Mouse (Mus musculus) Patski (cell line): ENCODE measurements around the gene Fam126a. TPM values are rescaled to one million over a fixed set of nuclear protein-coding genes. Genes with fewer than 3 reads are reported as not detected.

ENCODE experiments used
- ATAC-seq: fragments of 100-300 bp; one replicate; pipeline ENCODE4 v1.8.0; 2021
- CTCF ChIA-PET: fragments of 350-600 bp; sonication (Branson Sonifier 250); formaldehyde crosslinking; loops from one replicate; lab custom pipeline; 2022; ENCODE audit warnings: inconsistent platforms; lab: Charles Lee
- POLR2A ChIA-PET: fragments of 350-600 bp; sonication (Branson Sonifier 250); formaldehyde crosslinking; loops from one replicate; lab custom pipeline; 2022; ENCODE audit warnings: antibody characterized with exemption, inconsistent platforms; lab: Charles Lee
- DNase-seq: peaks from one replicate; pipeline ENCODE4 v3.0.0-alpha.2; 2011; ENCODE audit warnings: low read depth, low spot score
- H3K27me3 ChIP-seq: fragments of 371-371 bp; one replicate; pipeline ENCODE4 v1.5.1; 2021
- CTCF ChIP-seq: fragments of 100-300 bp; IDR thresholded peaks from one replicate; pipeline ENCODE4 v1.5.1; 2021
- in situ Hi-C: fragments of 300-500 bp; cut with MboI; formaldehyde crosslinking; loops from 3 replicates; pipeline ENCODE4 v1.11.1; 2018; ENCODE audit warnings: low pct_unique_long_range_greater_than_20kb, mixed read lengths
- polyA plus RNA-seq: library from polyadenylated mRNA; unstranded; gene quantifications from one replicate; pipeline ENCODE4 v1.2.3, GENCODE M21; 2021

Fam126a gene
- 29.9 TPM for polyA plus RNA-seq

- peak; percentile 80 for DNase-seq
- in situ Hi-C loops = no loop called here
- ChIA-PET CTCF (interaction anchor here (1.0 kb wide), 1 partner anchor 10 kb away, joined by 3 read pairs; no protein-coding TSS in a partner anchor), POLR2A (interaction anchor here (1.2 to 1.8 kb wide), 2 partner anchors 10 to 36 kb away, joined by 3 to 5 read pairs; no protein-coding TSS in a partner anchor)
- TF ChIP-seq CTCF = no peak
- ATAC-seq = peak; percentile 99
- H3K27me3 ChIP-seq = no peaks in the 10 kb centered on the region
Measured at GRCm38 (mm10) chr5:24030579-24030969, at the start of gene Fam126a. Gene Fam126a (minus strand): TSS chr5:24030690.

GRCm38 (mm10) chr5:24078420-24079179 is 48.1 kb upstream of the Fam126a start:
- no peak for TF ChIP-seq CTCF
- no peaks in the 10 kb centered on the region for H3K27me3 ChIP-seq
- in situ Hi-C loops = no loop called here
- DNase-seq (no peak), ATAC-seq (no peak)
- ChIA-PET CTCF (interaction anchor here (1.1 to 1.5 kb wide), 2 partner anchors 19 to 174 kb away, joined by 3 to 4 read pairs; no protein-coding TSS in a partner anchor), POLR2A (no interaction called here)

- ChIA-PET POLR2A (interaction anchor here (0.6 kb wide), 1 partner anchor 94 kb away, joined by 3 read pairs; no protein-coding TSS in a partner anchor), CTCF (interaction anchor here (0.6 to 1.7 kb wide), 8 partner anchors 11 to 174 kb away, joined by 3 to 6 read pairs (median 3); no protein-coding TSS in a partner anchor)
- no peaks in the 10 kb centered on the region for H3K27me3 ChIP-seq
- in situ Hi-C loops = no loop called here
- no peak for ATAC-seq
- DNase-seq = no peak
- no peak for TF ChIP-seq CTCF
Measured at GRCm38 (mm10) chr5:24077739-24078306, 47.3 kb upstream of the Fam126a start.

- TF ChIP-seq CTCF = peak; percentile 91
- no peaks in the 10 kb centered on the region for H3K27me3 ChIP-seq
- ATAC-seq (peak; percentile 65), DNase-seq (no peak)
- in situ Hi-C loops = no loop called here
- ChIA-PET CTCF (interaction anchor here (0.6 to 1.7 kb wide), 9 partner anchors 12 to 173 kb away, joined by 3 to 6 read pairs (median 3); no protein-coding TSS in a partner anchor), POLR2A (interaction anchor here (0.6 kb wide), 1 partner anchor 95 kb away, joined by 3 read pairs; no protein-coding TSS in a partner anchor)
Measured at GRCm38 (mm10) chr5:24076986-24077718, 46.7 kb upstream of the Fam126a start.

- in situ Hi-C loops = no loop called here
- ChIA-PET CTCF (interaction anchor here (1.4 kb wide), 1 partner anchor 79 kb away, joined by 4 read pairs; no protein-coding TSS in a partner anchor), POLR2A (no interaction called here)
- no peak for ATAC-seq
- no peaks in the 10 kb centered on the region for H3K27me3 ChIP-seq
- DNase-seq = no peak
- no peak for TF ChIP-seq CTCF
Measured at GRCm38 (mm10) chr5:24072031-24072430, 41.5 kb upstream of the Fam126a start.

- in situ Hi-C loops = loop anchor here (5.0 kb wide), 1 partner anchor 212 kb away; no protein-coding TSS in a partner anchor
- no peak for DNase-seq
- no peaks in the 10 kb centered on the region for H3K27me3 ChIP-seq
- CTCF ChIA-PET = no interaction called here
- POLR2A ChIA-PET = no interaction called here
- TF ChIP-seq CTCF = no peak
- ATAC-seq = no peak
Measured at GRCm38 (mm10) chr5:24068955-24069354, 38.5 kb upstream of the Fam126a start.

- ChIA-PET POLR2A (interaction anchor here (1.0 kb wide), 1 partner anchor 9 kb away, joined by 3 read pairs; no protein-coding TSS in a partner anchor), CTCF (interaction anchor here (1.1 to 1.5 kb wide), 3 partner anchors 9 to 16 kb away, joined by 3 read pairs; no protein-coding TSS in a partner anchor)
- no peak for TF ChIP-seq CTCF
- no peak for ATAC-seq
- in situ Hi-C loops = no loop called here
- no peak for DNase-seq
- H3K27me3 ChIP-seq = no peaks in the 10 kb centered on the region
Measured at GRCm38 (mm10) chr5:24063545-24063944, 33.1 kb upstream of the Fam126a start.

- DNase-seq = no peak
- no peak for TF ChIP-seq CTCF
- ATAC-seq = no peak
- CTCF ChIA-PET = no interaction called here
- in situ Hi-C loops = no loop called here
- no peaks in the 10 kb centered on the region for H3K27me3 ChIP-seq
- POLR2A ChIA-PET = no interaction called here
Measured at GRCm38 (mm10) chr5:24063034-24063433, 32.5 kb upstream of the Fam126a start.

- in situ Hi-C loops = no loop called here
- no peak for ATAC-seq
- ChIA-PET CTCF (interaction anchor here (1.9 kb wide), 1 partner anchor 9 kb away, joined by 5 read pairs; no protein-coding TSS in a partner anchor), POLR2A (no interaction called here)
- no peak for TF ChIP-seq CTCF
- no peaks in the 10 kb centered on the region for H3K27me3 ChIP-seq
- no peak for DNase-seq
Measured at GRCm38 (mm10) chr5:24060949-24061348, 30.5 kb upstream of the Fam126a start.

- peak; percentile 44 for TF ChIP-seq CTCF
- ChIA-PET POLR2A (no interaction called here), CTCF (interaction anchor here (0.6 to 1.8 kb wide), 5 partner anchors 10 to 88 kb away, joined by 3 to 5 read pairs (median 4); no protein-coding TSS in a partner anchor)
- no peak for ATAC-seq
- in situ Hi-C loops = no loop called here
- no peaks in the 10 kb centered on the region for H3K27me3 ChIP-seq
- no peak for DNase-seq
Measured at GRCm38 (mm10) chr5:24057592-24057991, 27.1 kb upstream of the Fam126a start.
